Mouse (Mus musculus) spleen, adult 2 months (tissue): ENCODE measurements around the gene Tubb4b. TPM values are rescaled to one million over a fixed set of nuclear protein-coding genes. Genes with fewer than 3 reads are reported as not detected.

Experiments used
- DNase-seq, 2 experiments: peaks; one replicate each; pipeline versions ENCODE4 v3.0.0 to v3.0.0-alpha.2; 2012 to 2021; ENCODE audit warnings: low spot score in 2 of 2, low read depth in 1 of 2
- H3K27ac ChIP-seq: fragments of 200-500 bp; 2 replicates; pipeline ENCODE4 v1.5.1; 2012; ENCODE audit warnings: low read length, inconsistent platforms; ENCODE audit not compliant: insufficient read depth
- H3K27me3 ChIP-seq: fragments of 200-500 bp; 2 replicates; pipeline ENCODE4 v1.6.1; 2012; ENCODE audit warnings: mild to moderate bottlenecking, moderate library complexity, low read length, inconsistent platforms; ENCODE audit not compliant: control insufficient read depth, insufficient read depth
- H3K36me3 ChIP-seq: fragments of 200-500 bp; 2 replicates; pipeline ENCODE4 v1.6.1; 2012; ENCODE audit warnings: mild to moderate bottlenecking, low read length, inconsistent platforms; ENCODE audit not compliant: control insufficient read depth, insufficient read depth
- H3K4me1 ChIP-seq: fragments of 200-500 bp; 2 replicates; pipeline ENCODE4 v1.6.1; 2011; ENCODE audit warnings: inconsistent platforms; ENCODE audit not compliant: control insufficient read depth, insufficient read depth, insufficient read length
- H3K4me3 ChIP-seq: fragments of 200-500 bp; 2 replicates; pipeline ENCODE4 v1.5.1; 2011; ENCODE audit warnings: mild to moderate bottlenecking, inconsistent platforms; ENCODE audit not compliant: insufficient read depth, insufficient read length; ENCODE audit errors: extremely low read depth
- CTCF ChIP-seq: fragments of 200-500 bp; IDR thresholded peaks from 2 replicates; pipeline ENCODE4 v1.5.1; 2011; ENCODE audit warnings: mild to moderate bottlenecking, inconsistent platforms; ENCODE audit not compliant: insufficient read depth, insufficient read length, insufficient replicate concordance; ENCODE audit errors: extremely low read depth
- POLR2A ChIP-seq: fragments of 200-500 bp; IDR thresholded peaks from 2 replicates; pipeline ENCODE4 v1.6.1; 2011; ENCODE audit warnings: low read depth, low read length, inconsistent platforms
- WGBS: fragments of 180-500 bp; shearing (Covaris S2); methylation state at CpG from one replicate; pipeline ENCODE4 v1.1.7; 2018; 5-methylcytosine and 5-hydroxymethylcytosine counted together
- polyA plus RNA-seq: library from polyadenylated mRNA; depleted of rRNA; stranded (reverse); fragments of >200 nt; gene quantifications from 2 replicates; pipeline ENCODE4 v1.2.3, GENCODE M21; 2012

The Tubb4b gene
- polyA plus RNA-seq, 1 experiment: 222 TPM

- no peaks in the 10 kb centered on the region for H3K36me3 ChIP-seq
- TF ChIP-seq CTCF (no peak), POLR2A (no peak)
- H3K27ac ChIP-seq: no peak overlapping the region
- WGBS: 71% methylated on average over 8 of the region's 8 CpGs
- peaks cover 9% of the 10 kb centered on the region for H3K4me1 ChIP-seq
- no peak overlapping the region for H3K4me3 ChIP-seq
- DNase-seq: no peak
- peaks cover 11% of the 10 kb centered on the region for H3K27me3 ChIP-seq
Measured at GRCm38 (mm10) chr2:25240310-25240709, 15.8 kb upstream of the Tubb4b start.

- Histone ChIP-seq H3K4me1 (peaks cover 9% of the 10 kb centered on the region), H3K36me3 (no peaks in the 10 kb centered on the region), H3K27me3 (peaks cover 11% of the 10 kb centered on the region), H3K4me3 (no peak overlapping the region), H3K27ac (no peak overlapping the region)
- TF ChIP-seq CTCF: no peak
- TF ChIP-seq POLR2A: no peak
- no peak for DNase-seq
- 78% methylated on average over 3 of the region's 3 CpGs for WGBS
Measured at GRCm38 (mm10) chr2:25239766-25240165, 15.3 kb upstream of the Tubb4b start.

GRCm38 (mm10) chr2:25238106-25238505 lies 13.6 kb upstream of the Tubb4b start:
- no peaks in the 10 kb centered on the region for H3K36me3 ChIP-seq
- no peak overlapping the region for H3K27ac ChIP-seq
- H3K4me3 ChIP-seq: no peak overlapping the region
- TF ChIP-seq CTCF (no peak), POLR2A (no peak)
- peaks cover 11% of the 10 kb centered on the region for H3K27me3 ChIP-seq
- no peak for DNase-seq
- H3K4me1 ChIP-seq: peaks cover 9% of the 10 kb centered on the region

- no peak for DNase-seq
- H3K27me3 ChIP-seq: peaks cover 9% of the 10 kb centered on the region
- no peaks in the 10 kb centered on the region for H3K36me3 ChIP-seq
- H3K4me1 ChIP-seq: peaks cover 9% of the 10 kb centered on the region
- no peak overlapping the region for H3K4me3 ChIP-seq
- no peak overlapping the region for H3K27ac ChIP-seq
- TF ChIP-seq CTCF: no peak
- TF ChIP-seq POLR2A: no peak
- 68% methylated on average over 4 of the region's 4 CpGs for WGBS
Measured at GRCm38 (mm10) chr2:25237522-25237921, 13.0 kb upstream of the Tubb4b start.

- Histone ChIP-seq H3K27me3 (peaks cover 3% of the 10 kb centered on the region; the same call in 1 of the 2 replicates), H3K36me3 (no peaks in the 10 kb centered on the region), H3K4me1 (peaks cover 4% of the 10 kb centered on the region; the same call in 1 of the 2 replicates), H3K27ac (no peak within 1 kb of the TSS), H3K4me3 (no peak within 1 kb of the TSS)
- TF ChIP-seq POLR2A (no peak), CTCF (no peak)
- 81% methylated on average over 8 of the region's 8 CpGs for WGBS
- no peak for DNase-seq
Measured at GRCm38 (mm10) chr2:25236614-25237013, 12.1 kb upstream of the Tubb4b start, which contains the start of gene Rnf224. Gene Rnf224, minus strand, starts transcription at chr2:25236787.

- no peaks in the 10 kb centered on the region; the same call in 1 of the 2 replicates for H3K27me3 ChIP-seq
- 75% methylated on average over 5 of the region's 5 CpGs for WGBS
- H3K27ac ChIP-seq: no peak overlapping the region
- H3K4me1 ChIP-seq: no peaks in the 10 kb centered on the region
- no peak overlapping the region for H3K4me3 ChIP-seq
- no peaks in the 10 kb centered on the region for H3K36me3 ChIP-seq
- DNase-seq: no peak
- TF ChIP-seq CTCF (no peak), POLR2A (no peak)
Measured at GRCm38 (mm10) chr2:25234551-25235220, 10.2 kb upstream of the Tubb4b start.

- 69% methylated on average over 3 of the region's 3 CpGs for WGBS
- DNase-seq: no peak
- Histone ChIP-seq H3K36me3 (no peaks in the 10 kb centered on the region), H3K4me3 (no peak within 1 kb of the TSS), H3K27ac (no peak within 1 kb of the TSS), H3K4me1 (no peaks in the 10 kb centered on the region), H3K27me3 (no peaks in the 10 kb centered on the region; the same call in 1 of the 2 replicates)
- TF ChIP-seq POLR2A (no peak), CTCF (no peak)
Measured at GRCm38 (mm10) chr2:25234050-25234449, 9.5 kb upstream of the Tubb4b start, which contains the start of gene Slc34a3. Gene Slc34a3, minus strand, starts transcription at chr2:25234364.
